Mouse (Mus musculus): Measurements from ENCODE around the gene Vps13d. TPM values are rescaled to one million over a fixed set of nuclear protein-coding genes. Genes with fewer than 3 reads are reported as not detected.

The Vps13d gene
- total and polyA plus RNA-seq, 3 experiments = 9.4 to 9.8 (median 9.7) TPM

GRCm38 (mm10) chr4:145055792-145056191 lies 139.0 kb downstream of the Vps13d start:
- no peak overlapping the region for H3K27ac ChIP-seq (ENCODE audit: insufficient read depth, low read depth)
- H3K9me3 ChIP-seq (replicated peaks; ENCODE audit: low read length) = no peaks in the 10 kb centered on the region
- dilution Hi-C loops (cut with MboI; ENCODE audit: extremely low pct_ligation_motif_present, extremely low pct_unique_long_range_greater_than_20kb, low sequenced_read_pairs) (no loop called here), in situ Hi-C loops (cut with MboI; ENCODE audit: low pct_ligation_motif_present, low pct_unique_long_range_greater_than_20kb, low sequenced_read_pairs) (no loop called here)
- TF ChIP-seq ETS1 (conservative IDR thresholded peaks at IDR 0.05; ENCODE audit: low read depth, low read length) = no peak
- H3K9ac ChIP-seq (ENCODE audit: insufficient read depth, low read depth) = no peak overlapping the region
- peaks cover 0 to under 1% of the 10 kb centered on the region in 2 experiments; a peak in 1 of 4 replicates for H3K4me1 ChIP-seq (ENCODE audit: control insufficient read depth in 1 of 2, insufficient read depth in 2 of 2)
- no peak overlapping the region for H3K4me2 ChIP-seq (ENCODE audit: insufficient read depth, low read depth, poor library complexity, severe bottlenecking)
- no peaks in the 10 kb centered on the region for H3K79me2 ChIP-seq (replicated peaks; ENCODE audit: control insufficient read depth, extremely low read depth, insufficient read depth, poor library complexity, severe bottlenecking)
- DNase-seq (ENCODE audit: extremely low read depth) = no peak
- no peak overlapping the region for H3K4me3 ChIP-seq (replicated peaks in 1 of 3; ENCODE audit: low read depth in 2 of 3, low read length in 2 of 3, poor library complexity in 1 of 3)
- H3K27me3 ChIP-seq (replicated peaks) = no peaks in the 10 kb centered on the region
- peaks cover 35 to 87% of the 10 kb centered on the region in 2 experiments for H3K36me3 ChIP-seq (replicated peaks in 1 of 2; ENCODE audit: control insufficient read depth in 1 of 2, insufficient read depth in 1 of 2, low read length in 1 of 2)

- Histone ChIP-seq H3K36me3 (replicated peaks in 1 of 2; ENCODE audit: control insufficient read depth in 1 of 2, insufficient read depth in 1 of 2, low read length in 1 of 2) (peaks cover 35 to 80% of the 10 kb centered on the region in 2 experiments), H3K79me2 (replicated peaks; ENCODE audit: control insufficient read depth, extremely low read depth, insufficient read depth, poor library complexity, severe bottlenecking) (no peaks in the 10 kb centered on the region), H3K4me1 (ENCODE audit: control insufficient read depth in 1 of 2, insufficient read depth in 2 of 2) (peaks cover 0 to 10% of the 10 kb centered on the region in 2 experiments; a peak in 2 of 4 replicates), H3K4me2 (ENCODE audit: insufficient read depth, low read depth, poor library complexity, severe bottlenecking) (no peak overlapping the region), H3K4me3 (replicated peaks in 1 of 3; ENCODE audit: low read depth in 2 of 3, low read length in 2 of 3, poor library complexity in 1 of 3) (no peak overlapping the region), H3K9ac (ENCODE audit: insufficient read depth, low read depth) (no peak overlapping the region), H3K27ac (ENCODE audit: insufficient read depth, low read depth) (no peak overlapping the region), H3K27me3 (replicated peaks) (no peaks in the 10 kb centered on the region), H3K9me3 (replicated peaks; ENCODE audit: low read length) (no peaks in the 10 kb centered on the region)
- in situ Hi-C loops (cut with MboI; ENCODE audit: low pct_ligation_motif_present, low pct_unique_long_range_greater_than_20kb, low sequenced_read_pairs) (no loop called here), dilution Hi-C loops (cut with MboI; ENCODE audit: extremely low pct_ligation_motif_present, extremely low pct_unique_long_range_greater_than_20kb, low sequenced_read_pairs) (no loop called here)
- TF ChIP-seq USF2 (conservative IDR thresholded peaks at IDR 0.05; ENCODE audit: low read depth, low read length) (no peak), KAT2A (IDR thresholded peaks at IDR 0.05; ENCODE audit: insufficient replicate concordance, low read length) (no peak), CHD1 (IDR thresholded peaks at IDR 0.05; ENCODE audit: low read depth, low read length) (no peak), SIN3A (IDR thresholded peaks at IDR 0.05; ENCODE audit: low read length) (no peak), ZC3H11A (IDR thresholded peaks at IDR 0.05; ENCODE audit: low read depth, low read length) (no peak), CHD2 (IDR thresholded peaks at IDR 0.05; ENCODE audit: low read length) (no peak), MAFK (IDR thresholded peaks at IDR 0.05; ENCODE audit: insufficient replicate concordance, low read length) (no peak), GABPA (IDR thresholded peaks at IDR 0.05; ENCODE audit: insufficient replicate concordance, low read depth, low read length) (no peak), RAD21 (IDR thresholded peaks at IDR 0.05; ENCODE audit: low read depth, low read length) (no peak), E2F4 (IDR thresholded peaks at IDR 0.05; ENCODE audit: insufficient replicate concordance, low read depth, low read length) (no peak), ZMIZ1 (IDR thresholded peaks at IDR 0.05; ENCODE audit: low read depth, low read length) (no peak)
- no peak for DNase-seq (ENCODE audit: extremely low read depth)
Measured at GRCm38 (mm10) chr4:145054369-145054768, 140.4 kb downstream of the Vps13d start.

GRCm38 (mm10) chr4:145052697-145053096 lies 142.1 kb downstream of the Vps13d start:
- dilution Hi-C loops (cut with MboI; ENCODE audit: extremely low pct_ligation_motif_present, extremely low pct_unique_long_range_greater_than_20kb, low sequenced_read_pairs) (no loop called here), in situ Hi-C loops (cut with MboI; ENCODE audit: low pct_ligation_motif_present, low pct_unique_long_range_greater_than_20kb, low sequenced_read_pairs) (no loop called here)
- H3K79me2 ChIP-seq (replicated peaks; ENCODE audit: control insufficient read depth, extremely low read depth, insufficient read depth, poor library complexity, severe bottlenecking) = no peaks in the 10 kb centered on the region
- no peak overlapping the region for H3K27ac ChIP-seq (ENCODE audit: insufficient read depth, low read depth)
- no peak for DNase-seq (ENCODE audit: extremely low read depth)
- no peak overlapping the region for H3K9ac ChIP-seq (ENCODE audit: insufficient read depth, low read depth)
- TF ChIP-seq TCF12 (IDR thresholded peaks at IDR 0.05; ENCODE audit: low read depth, low read length) (no peak), POLR2AphosphoS2 (IDR thresholded peaks at IDR 0.05; ENCODE audit: low read depth, low read length) (no peak), ZKSCAN1 (IDR thresholded peaks at IDR 0.05; ENCODE audit: borderline replicate concordance, low read depth, low read length) (no peak), SMC3 (IDR thresholded peaks at IDR 0.05; ENCODE audit: low read depth, low read length) (no peak), CTCF (conservative IDR thresholded peaks at IDR 0.05 in 1 of 2, IDR thresholded peaks at IDR 0.05 in 1 of 2; ENCODE audit: low read depth in 2 of 2, low read length in 2 of 2) (no peak), MXI1 (IDR thresholded peaks at IDR 0.05; ENCODE audit: low read depth, low read length) (no peak), JUN (IDR thresholded peaks at IDR 0.05; ENCODE audit: insufficient read depth, low read depth, low read length) (no peak), HCFC1 (IDR thresholded peaks at IDR 0.05; ENCODE audit: low read depth, low read length) (no peak), EP300 (IDR thresholded peaks at IDR 0.05; ENCODE audit: low read length) (no peak), ZNF384 (IDR thresholded peaks at IDR 0.05; ENCODE audit: low read depth, low read length) (no peak), NELFE (IDR thresholded peaks at IDR 0.05; ENCODE audit: low read depth, low read length) (no peak)
- no peaks in the 10 kb centered on the region for H3K9me3 ChIP-seq (replicated peaks; ENCODE audit: low read length)
- no peak overlapping the region for H3K4me2 ChIP-seq (ENCODE audit: insufficient read depth, low read depth, poor library complexity, severe bottlenecking)
- H3K4me1 ChIP-seq (ENCODE audit: control insufficient read depth in 1 of 2, insufficient read depth in 2 of 2) = peaks cover 0 to 16% of the 10 kb centered on the region in 2 experiments; a peak in 2 of 4 replicates
- no peaks in the 10 kb centered on the region for H3K27me3 ChIP-seq (replicated peaks)
- peaks cover 32 to 71% of the 10 kb centered on the region in 2 experiments for H3K36me3 ChIP-seq (replicated peaks in 1 of 2; ENCODE audit: control insufficient read depth in 1 of 2, insufficient read depth in 1 of 2, low read length in 1 of 2)
- H3K4me3 ChIP-seq (replicated peaks in 1 of 3; ENCODE audit: low read depth in 2 of 3, low read length in 2 of 3, poor library complexity in 1 of 3) = no peak overlapping the region

Measured in CH12.LX (cell line).